Mouse (Mus musculus) layer of hippocampus, postnatal 25 days (tissue): Measurements from ENCODE around the gene Pcdh15. TPM values are rescaled to one million over a fixed set of nuclear protein-coding genes. Genes with fewer than 3 reads are reported as not detected.

Experiments used
- DNase-seq, 2 experiments: peaks; one replicate each; pipeline ENCODE4 v3.0.0; 2022; ENCODE audit warnings: mixed read lengths in 2 of 2, low spot score in 1 of 2; ENCODE audit errors: extremely low spot score in 1 of 2
- total RNA-seq, 2 experiments: library from RNA; stranded (reverse); gene quantifications; 2 replicates each; pipeline ENCODE4 v1.2.3; 2021

Gene Pcdh15
- total RNA-seq, 2 experiments from 2014 or later = 16.2 to 19.5 TPM

GRCm38 (mm10) chr10:74415949-74416348 is 1316.8 kb downstream of the Pcdh15 start:
- no peak for DNase-seq

GRCm38 (mm10) chr10:74450069-74450468 is 1350.9 kb downstream of the Pcdh15 start:
- no peak for DNase-seq

- DNase-seq = no peak
Observed at GRCm38 (mm10) chr10:74463972-74464371, 1364.8 kb downstream of the Pcdh15 start.

- DNase-seq = no peak
Observed at GRCm38 (mm10) chr10:74480779-74481178, 1381.6 kb downstream of the Pcdh15 start.

GRCm38 (mm10) chr10:74512315-74512714 is 1413.2 kb downstream of the Pcdh15 start:
- DNase-seq = no peak

- DNase-seq = no peak
Observed at GRCm38 (mm10) chr10:74513743-74514142, 1414.6 kb downstream of the Pcdh15 start.

- no peak for DNase-seq
Observed at GRCm38 (mm10) chr10:74538371-74538770, 1439.2 kb downstream of the Pcdh15 start.

- DNase-seq = no peak
Observed at GRCm38 (mm10) chr10:74555326-74555725, 1456.2 kb downstream of the Pcdh15 start.

- DNase-seq = no peak
Observed at GRCm38 (mm10) chr10:74569603-74570002, 1470.5 kb downstream of the Pcdh15 start.

GRCm38 (mm10) chr10:74579924-74580323 is 1480.8 kb downstream of the Pcdh15 start:
- DNase-seq = no peak

GRCm38 (mm10) chr10:74591799-74592198 is 1492.7 kb downstream of the Pcdh15 start:
- no peak for DNase-seq

GRCm38 (mm10) chr10:74607683-74608082 is 1508.5 kb downstream of the Pcdh15 start:
- no peak for DNase-seq

GRCm38 (mm10) chr10:74621837-74622236 is 1522.7 kb downstream of the Pcdh15 start:
- DNase-seq = no peak

- DNase-seq = no peak
Observed at GRCm38 (mm10) chr10:74625715-74626114, 1526.6 kb downstream of the Pcdh15 start.

- peak in 1 of 2 experiments; percentile 9 for DNase-seq
Observed at GRCm38 (mm10) chr10:74626596-74626995, 1527.5 kb downstream of the Pcdh15 start.

- DNase-seq = no peak
Observed at GRCm38 (mm10) chr10:74631314-74631713, 1532.2 kb downstream of the Pcdh15 start.

GRCm38 (mm10) chr10:74637040-74637439 is 1537.9 kb downstream of the Pcdh15 start:
- no peak for DNase-seq

- no peak for DNase-seq
Observed at GRCm38 (mm10) chr10:74642125-74642524, 1543.0 kb downstream of the Pcdh15 start.

- no peak for DNase-seq
Observed at GRCm38 (mm10) chr10:74663171-74663570, 1564.0 kb downstream of the Pcdh15 start.

GRCm38 (mm10) chr10:74680016-74680491 is 1580.9 kb downstream of the Pcdh15 start:
- DNase-seq = peak in 1 of 2 experiments; percentile 8

GRCm38 (mm10) chr10:74680559-74680958 is 1581.4 kb downstream of the Pcdh15 start:
- no peak for DNase-seq
